Mouse (Mus musculus) macrophage (primary cell): ENCODE data around the gene Rnf4. TPM values are rescaled to one million over a fixed set of nuclear protein-coding genes. Genes with fewer than 3 reads are reported as not detected.

ENCODE experiments used
- H3K27ac ChIP-seq: fragments of 350-480 bp; formaldehyde crosslinking; 2 replicates; pipeline ENCODE4 v1.9.0; 2021
- H3K36me3 ChIP-seq: fragments of 350-480 bp; formaldehyde crosslinking; 2 replicates; pipeline ENCODE4 v1.9.0; 2021; ENCODE audit errors: inconsistent target
- H3K4me3 ChIP-seq: fragments of 350-480 bp; formaldehyde crosslinking; 2 replicates; pipeline ENCODE4 v1.9.0; 2021; ENCODE audit errors: inconsistent target
- H3K79me2 ChIP-seq: fragments of 350-480 bp; formaldehyde crosslinking; 2 replicates; pipeline ENCODE4 v1.9.0; 2021; ENCODE audit errors: inconsistent target
- WGBS: methylation state at CpG from one replicate; pipeline ENCODE4 v1.1.7; 2026; ENCODE audit warnings: inconsistent platforms; ENCODE audit not compliant: missing documents; 5-methylcytosine and 5-hydroxymethylcytosine counted together
- polyA plus RNA-seq: library from polyadenylated mRNA; stranded (reverse); fragments of 250-400 nt; gene quantifications from 3 replicates; pipeline ENCODE4 v1.2.4, GENCODE M21; 2018; ENCODE audit warnings: inconsistent platforms

The Rnf4 gene
- polyA plus RNA-seq, 1 experiment from 2014 or later = 52.5 TPM

DNA sequence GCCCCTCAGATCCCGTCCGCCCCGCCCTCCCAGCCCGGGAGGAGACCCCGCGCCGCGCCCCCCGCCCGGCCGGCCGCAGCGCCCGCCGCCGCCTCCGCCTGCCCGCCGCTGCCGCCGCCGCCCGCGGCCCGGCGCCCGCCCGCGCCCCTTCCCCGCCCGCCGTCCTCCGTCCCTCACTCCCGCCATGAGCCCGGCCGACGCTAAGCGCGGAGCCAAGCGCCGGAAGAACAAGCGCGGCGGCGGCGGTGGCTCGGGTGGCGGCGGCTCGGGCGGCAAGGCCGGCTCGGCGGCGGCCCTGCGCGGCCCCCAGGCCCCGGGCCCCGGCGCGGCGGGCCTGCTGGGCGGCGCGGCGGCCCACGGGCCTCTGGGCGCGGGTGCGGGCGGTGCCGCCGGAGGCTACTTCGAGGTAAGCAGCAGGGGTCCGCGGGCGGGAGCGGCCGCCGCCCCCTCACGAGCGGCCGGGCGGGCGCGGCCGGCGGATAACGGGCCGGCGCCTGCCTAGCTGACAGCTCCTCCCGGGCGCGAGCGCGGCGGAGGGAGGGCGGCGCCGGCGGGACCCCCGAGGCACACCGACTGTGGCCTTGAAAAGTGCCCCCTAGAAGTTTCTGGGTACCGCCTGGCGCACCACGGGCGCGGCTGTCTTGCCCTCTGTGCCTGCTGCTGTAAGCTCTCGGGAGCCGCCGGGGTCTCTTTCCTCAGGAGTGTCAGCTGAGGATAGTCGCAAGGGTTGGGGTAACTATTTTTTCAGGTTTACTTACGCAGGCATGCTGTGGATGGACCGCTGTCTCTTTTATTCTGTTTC lies 34.1 kb downstream of the Rnf4 start:
- Histone ChIP-seq H3K27ac (no peak overlapping the region), H3K4me3 (peak overlapping the region; percentile 64), H3K79me2 (peaks cover 49% of the 10 kb centered on the region), H3K36me3 (no peaks in the 10 kb centered on the region)
- WGBS = 1% methylated on average over 65 of the region's 114 CpGs

DNA sequence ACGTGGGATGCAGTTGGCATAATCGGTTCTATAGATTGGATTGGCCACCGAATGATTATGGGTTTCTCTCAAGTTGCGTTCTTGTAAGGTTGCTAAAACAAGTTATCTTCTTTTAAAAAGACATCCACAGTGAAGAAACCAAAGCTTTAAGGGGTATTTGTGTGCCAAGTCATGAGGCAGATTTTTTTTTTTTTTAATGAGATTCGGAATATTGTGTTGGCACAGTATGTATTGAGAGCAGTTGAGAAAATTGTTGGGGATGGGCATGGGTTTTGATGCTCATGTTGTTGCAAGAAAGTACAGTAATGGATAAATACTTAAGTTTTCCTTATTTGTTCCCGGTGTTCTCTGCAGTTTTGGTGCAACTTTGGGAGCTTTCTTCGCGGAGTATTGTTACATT lies 34.8 kb downstream of the Rnf4 start:
- Histone ChIP-seq H3K36me3 (no peaks in the 10 kb centered on the region), H3K4me3 (peak overlapping the region; percentile 64), H3K79me2 (peaks cover 55% of the 10 kb centered on the region), H3K27ac (no peak overlapping the region)
- 36% methylated on average over 8 of the region's 8 CpGs for WGBS

GRCm38 (mm10) chr5:34372141-34372540 lies 36.1 kb downstream of the Rnf4 start:
- Histone ChIP-seq H3K36me3 (no peaks in the 10 kb centered on the region), H3K4me3 (no peak overlapping the region), H3K79me2 (peaks cover 68% of the 10 kb centered on the region), H3K27ac (no peak overlapping the region)

GRCm38 (mm10) chr5:34372541-34372940 lies 36.5 kb downstream of the Rnf4 start:
- no peak overlapping the region for H3K4me3 ChIP-seq
- no peaks in the 10 kb centered on the region for H3K36me3 ChIP-seq
- H3K79me2 ChIP-seq = peaks cover 72% of the 10 kb centered on the region
- H3K27ac ChIP-seq = no peak overlapping the region

DNA sequence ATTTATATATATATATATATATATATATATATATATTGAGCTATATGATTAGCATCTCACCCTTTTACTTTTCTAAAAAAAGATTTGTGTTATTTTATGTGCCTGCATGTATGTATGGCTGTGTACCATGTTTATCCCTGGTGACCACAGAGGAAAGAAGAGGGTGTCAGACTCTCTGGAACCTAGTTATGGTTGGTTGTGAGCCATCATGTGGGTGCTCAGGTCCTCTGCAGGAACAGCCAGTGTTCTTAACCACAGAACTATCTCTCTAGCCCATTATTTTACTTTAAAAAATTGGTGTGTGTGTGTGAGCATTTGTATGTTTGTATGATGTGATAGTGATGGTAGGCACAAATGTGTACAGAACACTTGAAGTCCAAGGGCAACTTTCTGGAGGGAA lies 42.7 kb downstream of the Rnf4 start:
- no peaks in the 10 kb centered on the region for H3K36me3 ChIP-seq
- H3K27ac ChIP-seq = no peak overlapping the region
- H3K79me2 ChIP-seq = peaks cover 100% of the 10 kb centered on the region
- H3K4me3 ChIP-seq = no peak overlapping the region

DNA sequence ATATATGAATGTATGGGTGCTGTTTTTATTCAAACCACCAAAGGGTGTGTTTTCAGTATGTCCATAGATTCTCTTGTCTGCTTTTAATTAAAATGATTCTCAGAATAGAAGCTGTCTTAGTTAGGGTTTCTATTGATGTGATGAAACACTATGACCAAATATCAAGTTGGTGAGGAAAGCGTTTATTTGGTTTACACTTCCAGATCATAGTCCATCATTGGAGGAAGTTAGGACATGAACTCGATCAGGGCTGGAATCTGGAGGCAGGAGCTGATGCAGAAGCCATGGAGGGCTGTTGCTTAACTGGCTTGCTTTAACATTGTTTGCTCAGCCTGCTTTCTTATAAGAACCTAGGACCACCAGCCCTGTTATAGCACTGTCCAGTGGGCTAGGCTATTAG lies 45.6 kb downstream of the Rnf4 start:
- peaks cover 8% of the 10 kb centered on the region; the same call in 1 of the 2 replicates for H3K36me3 ChIP-seq
- H3K79me2 ChIP-seq = peaks cover 100% of the 10 kb centered on the region
- no peak overlapping the region for H3K4me3 ChIP-seq
- no peak overlapping the region for H3K27ac ChIP-seq
- 60% methylated on average over 2 of the region's 2 CpGs for WGBS

DNA sequence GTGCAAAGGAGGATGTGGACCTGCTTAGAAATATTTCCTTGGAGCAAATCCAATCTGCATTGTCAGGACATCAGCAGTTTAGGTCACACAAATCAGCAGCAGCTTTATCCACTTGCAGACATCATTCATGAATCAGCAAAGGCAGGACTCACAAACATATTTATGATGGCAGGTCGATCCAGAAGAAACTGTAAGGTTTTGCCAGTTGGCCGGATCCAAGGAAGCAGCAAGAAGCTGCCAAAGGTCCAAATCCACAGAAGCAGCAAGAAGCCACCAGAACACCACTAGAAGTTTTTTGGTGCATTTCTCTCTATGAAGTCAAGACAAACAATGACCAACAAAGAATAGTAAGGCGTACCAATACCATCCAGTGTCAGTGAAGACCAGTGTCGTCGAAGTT lies 49.5 kb downstream of the Rnf4 start:
- H3K79me2 ChIP-seq = peaks cover 100% of the 10 kb centered on the region
- 98% methylated on average over 5 of the region's 5 CpGs for WGBS

GRCm38 (mm10) chr5:34386744-34387143 lies 50.7 kb downstream of the Rnf4 start:
- no peak overlapping the region for H3K27ac ChIP-seq
- 85% methylated on average over 2 of the region's 2 CpGs for whole genome bisulfite sequencing
- no peak overlapping the region for H3K4me3 ChIP-seq
- peaks cover 100% of the 10 kb centered on the region for H3K79me2 ChIP-seq
- peaks cover 8% of the 10 kb centered on the region; the same call in 1 of the 2 replicates for H3K36me3 ChIP-seq

More for the DNA sequence above, 49.5 kb downstream of the Rnf4 start:
- Histone ChIP-seq H3K27ac (no peak overlapping the region), H3K36me3 (peaks cover 8% of the 10 kb centered on the region; the same call in 1 of the 2 replicates), H3K4me3 (no peak overlapping the region)

DNA sequence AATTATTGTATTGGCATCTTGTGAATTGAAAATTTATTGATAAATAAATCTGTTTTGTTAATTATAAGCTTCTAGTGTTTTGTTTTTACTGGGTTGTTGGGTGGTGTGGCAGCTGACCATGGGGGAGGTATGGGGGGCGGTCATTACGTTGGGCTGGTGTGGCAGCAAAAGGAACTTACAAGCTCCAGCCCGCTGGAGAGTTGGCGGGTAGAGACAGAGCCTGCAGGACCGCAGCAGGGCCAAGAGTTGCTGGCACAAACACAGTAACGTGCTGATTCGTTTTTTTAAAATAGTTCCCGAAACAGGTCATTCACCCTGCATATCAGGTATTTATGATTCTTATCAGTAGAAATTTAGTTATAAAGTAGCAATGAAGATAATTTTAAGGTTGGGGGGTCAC lies 57.2 kb downstream of the Rnf4 start:
- peaks cover 100% of the 10 kb centered on the region for H3K79me2 ChIP-seq
- no peak overlapping the region for H3K4me3 ChIP-seq
- 94% methylated on average over 8 of the region's 8 CpGs for WGBS
- H3K27ac ChIP-seq = no peak overlapping the region
- H3K36me3 ChIP-seq = no peaks in the 10 kb centered on the region

GRCm38 (mm10) chr5:34395347-34395746 lies 59.3 kb downstream of the Rnf4 start:
- WGBS = 100% methylated on average over 1 of the region's 1 CpGs
- no peak overlapping the region for H3K27ac ChIP-seq
- H3K79me2 ChIP-seq = peaks cover 100% of the 10 kb centered on the region
- no peaks in the 10 kb centered on the region for H3K36me3 ChIP-seq
- H3K4me3 ChIP-seq = no peak overlapping the region

DNA sequence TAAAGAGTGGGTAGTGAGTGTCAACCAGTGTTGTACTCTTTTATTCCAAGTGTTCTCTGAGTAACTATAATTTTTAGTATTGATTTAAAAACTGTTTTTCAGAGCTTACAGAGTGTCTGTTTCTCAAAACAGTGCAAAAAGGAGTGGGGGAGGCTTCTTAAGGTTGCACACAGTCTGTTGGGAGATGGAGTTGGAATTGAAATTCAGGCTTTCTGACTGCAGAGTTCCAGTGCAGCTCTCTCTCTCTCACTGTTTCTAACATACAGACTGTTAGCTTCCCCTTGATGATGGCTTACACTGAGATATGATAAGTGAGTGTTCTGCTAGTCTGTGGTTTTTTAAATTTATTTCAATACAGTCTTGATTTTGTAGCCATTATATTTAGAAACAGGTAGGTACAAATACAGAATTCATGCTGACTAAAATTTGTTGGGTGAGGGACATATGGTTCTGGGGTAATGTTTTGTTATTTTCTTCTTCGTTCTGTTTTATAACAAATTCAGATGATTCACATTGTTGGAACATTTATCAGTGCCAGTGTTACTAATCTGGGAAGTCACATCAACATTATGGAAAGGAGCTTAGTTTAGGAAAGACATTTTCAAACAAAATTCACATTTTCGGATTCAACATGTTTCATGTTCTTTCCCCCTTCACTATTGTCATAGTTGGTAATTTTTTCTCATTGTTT lies 59.9 kb downstream of the Rnf4 start:
- peaks cover 100% of the 10 kb centered on the region for H3K79me2 ChIP-seq
- no peak overlapping the region for H3K4me3 ChIP-seq
- no peak overlapping the region for H3K27ac ChIP-seq
- no peaks in the 10 kb centered on the region for H3K36me3 ChIP-seq
- WGBS = 97% methylated on average over 2 of the region's 2 CpGs

DNA sequence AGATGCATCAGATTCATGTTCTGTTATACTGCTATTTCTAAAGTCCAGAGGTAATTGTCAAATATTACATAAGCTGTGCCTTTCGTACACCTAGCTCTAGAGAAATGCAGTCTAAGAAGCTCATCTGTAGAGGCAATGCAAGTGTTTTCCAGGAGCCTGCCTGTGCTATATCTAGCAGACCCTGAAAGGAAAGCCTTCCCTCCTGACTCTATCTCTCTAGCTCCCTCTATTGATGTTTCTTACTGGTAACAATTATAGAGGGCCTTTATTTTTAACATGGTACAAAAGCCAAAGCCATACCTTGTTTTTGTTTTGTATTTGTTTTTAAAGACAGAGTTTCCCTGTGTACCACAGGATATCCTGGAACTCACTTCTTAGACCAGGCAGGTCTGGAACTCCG lies 61.8 kb downstream of the Rnf4 start:
- H3K79me2 ChIP-seq = peaks cover 100% of the 10 kb centered on the region
- no peak overlapping the region for H3K27ac ChIP-seq
- 94% methylated on average over 2 of the region's 2 CpGs for WGBS
- H3K36me3 ChIP-seq = no peaks in the 10 kb centered on the region
- H3K4me3 ChIP-seq = no peak overlapping the region

- peaks cover 100% of the 10 kb centered on the region for H3K79me2 ChIP-seq
- WGBS = 67% methylated on average over 1 of the region's 1 CpGs
- no peak overlapping the region for H3K4me3 ChIP-seq
- H3K36me3 ChIP-seq = no peaks in the 10 kb centered on the region
- H3K27ac ChIP-seq = no peak overlapping the region
Measured at GRCm38 (mm10) chr5:34398326-34398725, 62.2 kb downstream of the Rnf4 start.
